Mouse (Mus musculus) lung, postnatal 0 days (tissue): ENCODE measurements around the gene Ngb. TPM values are rescaled to one million over a fixed set of nuclear protein-coding genes. Genes with fewer than 3 reads are reported as not detected.

Experiments used
- ATAC-seq: fragments of 200-750 bp; cut with Nextera tagmentation; 2 replicates; pipeline ENCODE4 v1.8.0; 2017; ENCODE audit warnings: moderate library complexity
- DNase-seq: peaks from one replicate; pipeline ENCODE4 v3.0.0-alpha.2; 2016; ENCODE audit warnings: low spot score
- H3K27ac ChIP-seq: fragments of 300-500 bp; sonication (generic); 2 replicates; pipeline ENCODE4 v1.5.1; 2014; ENCODE audit warnings: antibody characterized with exemption, mild to moderate bottlenecking, low read length, mixed read lengths
- H3K27me3 ChIP-seq: fragments of 300-500 bp; sonication (generic); replicated peaks from 2 replicates; pipeline ENCODE4 v1.6.1; 2014; ENCODE audit warnings: low read length, mixed read lengths; ENCODE audit not compliant: insufficient read depth
- H3K36me3 ChIP-seq: fragments of 300-500 bp; sonication (generic); 2 replicates; pipeline ENCODE4 v1.6.1; 2014; ENCODE audit warnings: low read length, mixed read lengths; ENCODE audit not compliant: insufficient read depth
- H3K4me1 ChIP-seq: fragments of 300-500 bp; sonication (generic); 2 replicates; pipeline ENCODE4 v1.6.1; 2014; ENCODE audit warnings: antibody characterized with exemption, low read depth, low read length, mixed read lengths; ENCODE audit not compliant: insufficient read depth
- H3K4me2 ChIP-seq: fragments of 300-500 bp; sonication (generic); replicated peaks from 2 replicates; pipeline ENCODE4 v1.6.1; 2014; ENCODE audit warnings: low read depth, mild to moderate bottlenecking, low read length, moderate library complexity, mixed read lengths
- H3K4me3 ChIP-seq: fragments of 300-500 bp; sonication (generic); 2 replicates; pipeline ENCODE4 v1.5.1; 2014; ENCODE audit warnings: low read depth, low read length
- H3K9ac ChIP-seq: fragments of 300-500 bp; sonication (generic); replicated peaks from 2 replicates; pipeline ENCODE4 v1.6.1; 2014; ENCODE audit warnings: low read depth, mild to moderate bottlenecking
- H3K9me3 ChIP-seq: fragments of 300-500 bp; sonication (generic); 2 replicates; pipeline ENCODE4 v1.6.1; 2016; ENCODE audit warnings: low read length, mixed read lengths
- CTCF ChIP-seq: IDR thresholded peaks from 2 replicates; pipeline ENCODE4 v1.5.1; 2016; ENCODE audit warnings: antibody characterized with exemption, mild to moderate bottlenecking
- EP300 ChIP-seq: IDR thresholded peaks from 2 replicates; pipeline ENCODE4 v1.6.1; 2016; ENCODE audit warnings: antibody characterized with exemption, mild to moderate bottlenecking, control low read depth
- WGBS: fragments of 180-500 bp; shearing (Covaris S2); extraction: QIAGEN DNeasy Blood & Tissue Kit; methylation state at CpG from one replicate; pipeline ENCODE4 v1.1.7; 2014; 5-methylcytosine and 5-hydroxymethylcytosine counted together
- polyA plus RNA-seq: library from polyadenylated mRNA; unstranded; fragments of >200 nt; fragmentation: Nextera tagmentation; extraction: Ambion mirVana; gene quantifications from 2 replicates; pipeline ENCODE4 v1.2.1, GENCODE M21; 2015

Gene Ngb
- polyA plus RNA-seq, 1 experiment from 2014 or later, result 3.0 TPM

DNA sequence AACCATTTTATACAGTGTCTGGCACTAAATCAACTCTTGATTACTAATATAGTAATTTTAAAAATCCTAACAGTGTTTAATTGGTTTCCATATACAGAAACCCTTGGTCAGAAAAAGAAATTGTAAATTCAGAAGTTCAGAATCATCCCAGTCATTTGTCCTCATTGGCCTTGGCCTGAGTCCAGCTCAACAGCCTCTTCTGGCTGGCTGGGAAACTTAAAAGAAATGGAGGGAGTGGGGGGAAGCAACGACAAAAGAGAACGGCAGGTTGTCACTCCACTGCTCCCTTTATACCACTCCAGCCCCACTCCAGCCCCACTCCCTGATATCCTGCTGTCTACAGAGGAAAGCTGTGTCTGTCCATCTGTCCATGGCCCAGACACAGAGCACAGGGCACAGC is 28.8 kb upstream of the Ngb start:
- Histone ChIP-seq H3K9ac (no peak overlapping the region), H3K27ac (no peak overlapping the region), H3K4me1 (no peaks in the 10 kb centered on the region), H3K27me3 (no peaks in the 10 kb centered on the region), H3K4me3 (no peak overlapping the region), H3K36me3 (0 out of 2 replicates have a peak, but pooled peaks cover 8% of the 10 kb centered on the region), H3K9me3 (no peaks in the 10 kb centered on the region), H3K4me2 (no peak overlapping the region)
- peak; percentile 12 for DNase-seq
- WGBS, result 44% methylated on average over 2 of the region's 2 CpGs
- no peak for ATAC-seq
- TF ChIP-seq EP300 (no peak), CTCF (no peak)

DNA sequence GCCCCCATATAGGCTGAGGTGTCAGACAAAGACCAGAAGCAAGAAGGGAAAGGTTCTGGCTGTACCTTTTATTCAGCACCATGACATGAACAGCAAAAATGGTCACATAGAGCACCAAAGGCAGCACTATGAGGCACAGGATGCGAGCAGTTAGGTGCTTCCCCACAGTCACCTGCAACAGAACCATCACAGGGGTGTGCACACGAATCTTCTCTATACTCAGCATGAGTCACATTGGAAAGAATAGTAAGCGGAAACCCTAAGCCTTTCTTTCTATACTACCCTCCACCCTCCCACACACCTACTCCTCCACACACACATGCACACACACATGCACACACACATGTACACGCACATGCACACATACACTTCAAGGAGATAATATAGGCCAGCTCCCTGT is 27.9 kb upstream of the Ngb start:
- DNase-seq, result no peak
- no peak for TF ChIP-seq CTCF
- 97% methylated on average over 4 of the region's 4 CpGs for WGBS
- Histone ChIP-seq H3K4me2 (no peak overlapping the region), H3K27ac (no peak overlapping the region), H3K4me1 (no peaks in the 10 kb centered on the region), H3K9ac (no peak overlapping the region), H3K36me3 (0 out of 2 replicates have a peak, but pooled peaks cover 8% of the 10 kb centered on the region), H3K9me3 (no peaks in the 10 kb centered on the region), H3K27me3 (no peaks in the 10 kb centered on the region), H3K4me3 (no peak overlapping the region)
- no peak for ATAC-seq

DNA sequence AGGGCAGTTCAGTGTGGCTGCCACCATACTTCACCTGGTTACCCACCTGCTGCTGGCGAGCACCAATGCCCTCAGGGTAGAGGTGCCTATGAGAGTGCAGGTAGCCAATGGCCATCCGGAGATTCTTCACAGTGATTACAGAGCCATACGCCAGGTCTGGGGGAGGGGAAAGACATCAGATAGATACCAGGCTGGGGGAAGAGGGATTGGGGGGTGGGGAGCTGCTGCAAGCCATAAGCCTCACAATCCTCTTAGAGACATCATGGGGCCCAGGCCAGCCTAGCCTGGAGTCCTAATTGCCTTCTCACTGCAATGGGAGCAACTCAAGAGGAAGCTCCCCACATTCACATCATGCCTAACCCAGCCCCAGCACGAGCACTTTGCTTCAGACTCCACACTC is 24.9 kb upstream of the Ngb start:
- WGBS, result 73% methylated on average over 4 of the region's 4 CpGs
- Histone ChIP-seq H3K27me3 (no peaks in the 10 kb centered on the region), H3K4me1 (no peaks in the 10 kb centered on the region), H3K9me3 (no peaks in the 10 kb centered on the region), H3K36me3 (peaks cover 14% of the 10 kb centered on the region), H3K9ac (no peak overlapping the region), H3K4me3 (no peak overlapping the region), H3K27ac (no peak overlapping the region), H3K4me2 (no peak overlapping the region)
- no peak for TF ChIP-seq EP300
- TF ChIP-seq CTCF, result no peak
- DNase-seq (no peak), ATAC-seq (no peak)

DNA sequence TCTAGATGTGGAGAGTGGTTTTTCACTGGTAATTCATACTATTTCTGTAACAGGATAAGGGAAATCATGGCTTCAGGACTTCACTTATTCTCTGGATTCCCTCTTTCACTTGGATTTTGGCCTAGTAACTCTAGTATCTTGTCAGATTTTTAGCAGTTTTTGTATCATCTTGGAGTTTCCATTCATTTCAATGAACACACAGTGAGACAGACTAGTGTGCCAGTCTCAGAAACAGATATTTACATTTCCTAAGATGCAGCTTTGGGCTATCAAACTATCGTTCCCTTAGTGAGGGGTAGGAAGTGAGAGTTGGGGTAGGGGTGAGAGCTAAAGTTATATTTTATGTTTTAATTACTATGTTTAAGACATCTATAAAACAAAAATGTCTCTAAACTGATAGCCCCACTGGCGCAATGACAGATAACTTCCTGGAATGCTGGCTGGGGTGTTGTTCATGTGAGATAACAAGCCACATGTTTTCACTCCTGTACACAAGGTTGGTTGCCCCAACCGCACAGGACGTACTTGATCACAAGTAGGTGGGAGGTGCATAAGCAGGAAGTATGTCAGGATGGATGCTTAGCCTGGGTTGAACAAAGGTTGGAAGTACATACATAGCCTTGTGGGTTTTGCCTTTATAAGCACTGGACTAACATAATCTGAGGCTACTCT is 19.7 kb upstream of the Ngb start:
- 78% methylated on average over 4 of the region's 4 CpGs for WGBS
- H3K27ac ChIP-seq, result no peak overlapping the region
- H3K27me3 ChIP-seq, result no peaks in the 10 kb centered on the region
- DNase-seq, result no peak
- no peak overlapping the region for H3K9ac ChIP-seq
- H3K9me3 ChIP-seq, result no peaks in the 10 kb centered on the region
- TF ChIP-seq CTCF (no peak), EP300 (no peak)
- H3K4me3 ChIP-seq, result no peak overlapping the region
- H3K4me1 ChIP-seq, result no peaks in the 10 kb centered on the region
- no peak for ATAC-seq
- H3K4me2 ChIP-seq, result no peak overlapping the region
- peaks cover 11% of the 10 kb centered on the region for H3K36me3 ChIP-seq

DNA sequence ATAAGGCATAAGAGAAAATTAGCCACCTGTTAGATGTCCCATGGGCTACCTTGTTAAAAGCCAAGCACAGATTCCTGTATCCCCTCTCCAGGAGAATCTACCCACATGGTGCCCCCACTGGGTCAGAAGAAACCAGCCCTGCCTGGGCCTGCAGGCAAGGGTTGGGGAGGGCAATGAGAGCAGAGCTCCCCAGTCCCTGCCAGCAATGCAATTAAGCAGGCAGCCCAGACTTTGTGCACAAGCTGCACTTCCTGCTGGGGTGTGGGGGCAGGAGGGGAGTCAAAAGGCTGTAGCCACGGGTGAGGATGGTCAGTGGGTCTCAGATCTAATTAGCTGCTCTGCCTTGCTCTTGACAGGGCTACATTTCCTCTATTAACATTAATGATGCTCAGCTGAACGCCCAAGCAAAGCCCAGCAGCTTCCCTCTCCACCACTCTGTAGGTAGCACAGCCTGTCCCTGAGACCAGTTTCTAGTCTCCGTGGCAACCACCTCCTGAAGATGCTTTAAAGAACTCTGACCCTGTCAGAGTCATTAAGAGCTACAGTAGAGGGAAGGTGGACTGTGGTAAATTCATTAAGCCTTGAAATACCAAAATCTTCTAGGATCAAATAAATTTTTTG is 5.1 kb upstream of the Ngb start:
- Histone ChIP-seq H3K4me2 (no peak overlapping the region), H3K36me3 (peaks cover 11% of the 10 kb centered on the region), H3K9ac (no peak overlapping the region), H3K4me3 (no peak overlapping the region), H3K9me3 (no peaks in the 10 kb centered on the region), H3K27ac (no peak overlapping the region), H3K27me3 (no peaks in the 10 kb centered on the region), H3K4me1 (0 out of 2 replicates have a peak, but pooled peaks cover under 1% of the 10 kb centered on the region)
- no peak for DNase-seq
- TF ChIP-seq EP300 (no peak), CTCF (no peak)
- WGBS, result 51% methylated on average over 3 of the region's 3 CpGs
- no peak for ATAC-seq

DNA sequence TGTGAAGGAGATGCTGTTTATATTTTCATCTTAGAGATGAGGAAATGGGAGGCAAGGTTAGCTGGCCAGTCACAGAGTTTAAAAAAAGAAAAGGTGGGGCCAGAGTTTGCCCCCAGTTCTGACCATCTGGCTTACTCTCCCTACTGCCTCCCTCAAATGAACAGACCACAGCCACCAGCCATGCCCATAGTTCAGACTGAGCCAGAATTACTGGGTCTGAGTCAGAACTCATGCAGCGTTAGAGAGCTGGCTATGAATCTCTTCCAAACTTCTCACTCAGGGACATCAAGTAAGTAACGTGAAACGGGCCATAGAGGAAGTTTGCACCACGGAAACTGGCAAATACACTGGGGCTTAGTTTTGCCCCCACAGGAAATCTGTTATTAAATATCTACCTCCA is 2.5 kb upstream of the Ngb start:
- Histone ChIP-seq H3K4me2 (no peak overlapping the region), H3K36me3 (peaks cover 11% of the 10 kb centered on the region; the same call in 1 of the 2 replicates), H3K27ac (no peak overlapping the region), H3K9me3 (no peaks in the 10 kb centered on the region), H3K9ac (no peak overlapping the region), H3K4me3 (no peak overlapping the region), H3K27me3 (0 out of 2 replicates have a peak, but pooled peaks cover 6% of the 10 kb centered on the region), H3K4me1 (0 out of 2 replicates have a peak, but pooled peaks cover 6% of the 10 kb centered on the region)
- ATAC-seq, result no peak
- TF ChIP-seq CTCF, result no peak
- no peak for DNase-seq
- 56% methylated on average over 4 of the region's 4 CpGs for WGBS
